Mouse (Mus musculus) MEL (cell line): ENCODE data around the gene Smim20. TPM values are rescaled to one million over a fixed set of nuclear protein-coding genes. Genes with fewer than 3 reads are reported as not detected.

Experiments used
- DNase-seq: peaks from one replicate; pipeline ENCODE4 v3.0.0; 2011; ENCODE audit warnings: low read depth, low spot score
- H3K27ac ChIP-seq: 2 replicates; pipeline ENCODE4 v1.5.1; 2012; ENCODE audit warnings: low read depth, mild to moderate bottlenecking, control low read depth, low read length, moderate library complexity; ENCODE audit not compliant: control insufficient read depth
- H3K27me3 ChIP-seq, 2 experiments: fragments of 150-350 bp in 1 of 2; sonication (generic) in 1 of 2; 2 replicates each; pipeline ENCODE4 v1.6.1; 2012; ENCODE audit warnings: low read length in 2 of 2, mild to moderate bottlenecking in 2 of 2, improper control_type of control experiment in 1 of 2, moderate library complexity in 1 of 2; ENCODE audit not compliant: insufficient read depth in 2 of 2, control insufficient read depth in 1 of 2
- H3K36me3 ChIP-seq, 2 experiments: 2 replicates each; pipeline ENCODE4 v1.6.1; 2012 to 2014; ENCODE audit warnings: low read length in 2 of 2, improper control_type of control experiment in 1 of 2, inconsistent platforms in 1 of 2, mild to moderate bottlenecking in 1 of 2; ENCODE audit not compliant: insufficient read depth in 2 of 2, control insufficient read depth in 1 of 2
- H3K4me1 ChIP-seq, 2 experiments: fragments of 150-350 bp in 1 of 2; sonication (generic) in 1 of 2; 2 replicates each; pipeline ENCODE4 v1.6.1; 2012; ENCODE audit warnings: low read length in 2 of 2, improper control_type of control experiment in 1 of 2, mild to moderate bottlenecking in 1 of 2; ENCODE audit not compliant: insufficient read depth in 2 of 2, control insufficient read depth in 1 of 2
- H3K4me3 ChIP-seq, 2 experiments: fragments of 150-350 bp in 1 of 2; sonication (generic) in 1 of 2; 2 replicates each; pipeline ENCODE4 v1.5.1; 2012; ENCODE audit warnings: low read depth in 2 of 2, low read length in 2 of 2, mild to moderate bottlenecking in 2 of 2, moderate library complexity in 2 of 2, control low read depth in 1 of 2, improper control_type of control experiment in 1 of 2; ENCODE audit not compliant: control insufficient read depth in 1 of 2, insufficient read depth in 1 of 2
- H3K79me2 ChIP-seq: 2 replicates; pipeline ENCODE4 v1.6.1; 2012; ENCODE audit warnings: mild to moderate bottlenecking, low read length, moderate library complexity; ENCODE audit not compliant: control insufficient read depth, poor library complexity, insufficient read depth
- H3K9ac ChIP-seq: 2 replicates; pipeline ENCODE4 v1.6.1; 2012; ENCODE audit warnings: low read depth, mild to moderate bottlenecking, control low read depth, low read length, moderate library complexity; ENCODE audit not compliant: control insufficient read depth, poor library complexity, severe bottlenecking
- H3K9me3 ChIP-seq: fragments of 150-350 bp; sonication (generic); replicated peaks from 2 replicates; pipeline ENCODE4 v1.6.1; 2012; ENCODE audit warnings: mild to moderate bottlenecking, low read length, improper control_type of control experiment, moderate library complexity; ENCODE audit not compliant: insufficient read depth
- CHD2 ChIP-seq: IDR thresholded peaks from 2 replicates; pipeline ENCODE4 v1.6.1; 2011; ENCODE audit warnings: low read length, improper control_type of control experiment
- E2F4 ChIP-seq: IDR thresholded peaks from 2 replicates; pipeline ENCODE4 v1.6.1; 2011; ENCODE audit warnings: low read depth, low read length, improper control_type of control experiment, borderline replicate concordance
- GATA1 ChIP-seq: IDR thresholded peaks from 2 replicates; pipeline ENCODE4 v1.6.1; 2011; ENCODE audit warnings: low read depth, low read length, improper control_type of control experiment
- HCFC1 ChIP-seq: IDR thresholded peaks from 2 replicates; pipeline ENCODE4 v1.6.1; 2012; ENCODE audit warnings: low read depth, mild to moderate bottlenecking, inconsistent platforms, low read length, improper control_type of control experiment, moderate library complexity
- JUND ChIP-seq: IDR thresholded peaks from 2 replicates; pipeline ENCODE4 v1.6.1; 2011; ENCODE audit warnings: low read depth, mild to moderate bottlenecking, improper control_type of control experiment, low read length
- KAT2A ChIP-seq: conservative IDR thresholded peaks from 2 replicates; pipeline ENCODE4 v1.6.1; 2012; ENCODE audit warnings: low read depth, low read length, improper control_type of control experiment, inconsistent platforms
- MAFK ChIP-seq: IDR thresholded peaks from 2 replicates; pipeline ENCODE4 v1.6.1; 2011; ENCODE audit warnings: low read depth, mild to moderate bottlenecking, low read length, improper control_type of control experiment, borderline replicate concordance
- MAX ChIP-seq: IDR thresholded peaks from 2 replicates; pipeline ENCODE4 v1.6.1; 2011; ENCODE audit warnings: low read length, improper control_type of control experiment
- MAZ ChIP-seq: IDR thresholded peaks from 2 replicates; pipeline ENCODE4 v1.6.1; 2012; ENCODE audit warnings: low read depth, mild to moderate bottlenecking, inconsistent platforms, low read length, improper control_type of control experiment
- MEF2A ChIP-seq: IDR thresholded peaks from 2 replicates; pipeline ENCODE4 v1.6.1; 2014; ENCODE audit warnings: low read depth, mild to moderate bottlenecking, inconsistent platforms, low read length, improper control_type of control experiment; ENCODE audit not compliant: poor library complexity, insufficient replicate concordance, severe bottlenecking; ENCODE audit errors: extremely low read depth
- MYB ChIP-seq: IDR thresholded peaks from 2 replicates; pipeline ENCODE4 v1.6.1; 2011; ENCODE audit warnings: mild to moderate bottlenecking, low read depth, low read length, improper control_type of control experiment
- NELFE ChIP-seq: IDR thresholded peaks from 2 replicates; pipeline ENCODE4 v1.6.1; 2011; ENCODE audit warnings: low read depth, low read length, improper control_type of control experiment
- NRF1 ChIP-seq: IDR thresholded peaks from 2 replicates; pipeline ENCODE4 v1.6.1; 2014; ENCODE audit warnings: low read depth, mild to moderate bottlenecking, inconsistent platforms, low read length, improper control_type of control experiment, moderate library complexity; ENCODE audit not compliant: poor library complexity, insufficient read depth, severe bottlenecking
- POLR2A ChIP-seq, 2 experiments: IDR thresholded peaks; 2 replicates each; pipeline ENCODE4 v1.6.1; 2011 to 2012; ENCODE audit warnings: low read length in 2 of 2, mild to moderate bottlenecking in 2 of 2, control low read depth in 1 of 2, improper control_type of control experiment in 1 of 2, low read depth in 1 of 2, moderate library complexity in 1 of 2; ENCODE audit not compliant: control insufficient read depth in 1 of 2, insufficient read depth in 1 of 2, poor library complexity in 1 of 2
- POLR2AphosphoS2 ChIP-seq: IDR thresholded peaks from 2 replicates; pipeline ENCODE4 v1.6.1; 2011; ENCODE audit warnings: low read length, improper control_type of control experiment
- RAD21 ChIP-seq: IDR thresholded peaks from 2 replicates; pipeline ENCODE4 v1.6.1; 2011; ENCODE audit warnings: mild to moderate bottlenecking, low read depth, low read length, improper control_type of control experiment
- SIN3A ChIP-seq: IDR thresholded peaks from 2 replicates; pipeline ENCODE4 v1.6.1; 2012; ENCODE audit warnings: low read length, improper control_type of control experiment, inconsistent platforms
- SMC3 ChIP-seq: IDR thresholded peaks from 2 replicates; pipeline ENCODE4 v1.6.1; 2011; ENCODE audit warnings: low read depth, low read length, improper control_type of control experiment
- TAL1 ChIP-seq: IDR thresholded peaks from 2 replicates; pipeline ENCODE4 v1.6.1; 2012; ENCODE audit warnings: mild to moderate bottlenecking, inconsistent platforms, low read length, moderate library complexity, mixed read lengths
- TBP ChIP-seq: IDR thresholded peaks from 2 replicates; pipeline ENCODE4 v1.8.0; 2011; ENCODE audit warnings: low read depth, low read length, improper control_type of control experiment
- UBTF ChIP-seq: IDR thresholded peaks from 2 replicates; pipeline ENCODE4 v1.6.1; 2012; ENCODE audit warnings: low read depth, mild to moderate bottlenecking, inconsistent platforms, low read length, improper control_type of control experiment, moderate library complexity, borderline replicate concordance; ENCODE audit not compliant: insufficient read depth
- USF1 ChIP-seq: IDR thresholded peaks from 2 replicates; pipeline ENCODE4 v1.6.1; 2014; ENCODE audit warnings: low read depth, mild to moderate bottlenecking, inconsistent platforms, low read length, improper control_type of control experiment, moderate library complexity
- USF2 ChIP-seq, 2 experiments: IDR thresholded peaks; 2 replicates each; pipeline ENCODE4 v1.6.1; 2011 to 2012; ENCODE audit warnings: improper control_type of control experiment in 2 of 2, low read length in 2 of 2, borderline replicate concordance in 1 of 2, inconsistent platforms in 1 of 2, low read depth in 1 of 2, mild to moderate bottlenecking in 1 of 2; ENCODE audit not compliant: insufficient read depth in 1 of 2
- ZC3H11A ChIP-seq: IDR thresholded peaks from 2 replicates; pipeline ENCODE4 v1.6.1; 2012; ENCODE audit warnings: low read depth, mild to moderate bottlenecking, inconsistent platforms, low read length, improper control_type of control experiment
- ZKSCAN1 ChIP-seq: IDR thresholded peaks from 2 replicates; pipeline ENCODE4 v1.6.1; 2012; ENCODE audit warnings: low read depth, mild to moderate bottlenecking, inconsistent platforms, low read length, improper control_type of control experiment, moderate library complexity
- ZNF384 ChIP-seq: IDR thresholded peaks from 2 replicates; pipeline ENCODE4 v1.6.1; 2012; ENCODE audit warnings: low read depth, mild to moderate bottlenecking, inconsistent platforms, low read length, improper control_type of control experiment
- polyA plus RNA-seq, 2 experiments: library from polyadenylated mRNA; stranded (reverse) in 1 of 2; unstranded in 1 of 2; fragments of >175 nt in 1 of 2; fragments of >200 nt in 1 of 2; gene quantifications; 2 replicates each; pipeline versions ENCODE4 v1.2.1 to v1.2.4; 2012; ENCODE audit warnings: low replicate concordance in 2 of 2, low read depth in 1 of 2; ENCODE audit not compliant: insufficient read length in 2 of 2, insufficient read depth in 1 of 2, missing spikeins in 1 of 2
- total RNA-seq: library from RNA; depleted of rRNA; stranded (reverse); fragments of 300-350 nt; gene quantifications from 2 replicates; pipeline ENCODE4 v1.2.3, GENCODE M21; 2012

The Smim20 gene
- total and polyA plus RNA-seq, 3 experiments, result 54.5 to 57.7 TPM; not detected in 1

GRCm38 (mm10) chr5:53242865-53243499, 23.9 kb upstream of the Smim20 start:
- no peaks in the 10 kb centered on the region for H3K36me3 ChIP-seq
- no peak overlapping the region for H3K9ac ChIP-seq
- no peaks in the 10 kb centered on the region for H3K9me3 ChIP-seq
- H3K4me1 ChIP-seq, result no peaks in the 10 kb centered on the region
- no peaks in the 10 kb centered on the region for H3K79me2 ChIP-seq
- TF ChIP-seq GATA1 (no peak), MAX (no peak), USF1 (no peak), POLR2AphosphoS2 (no peak), NELFE (no peak), MAFK (no peak), MAZ (no peak), SIN3A (no peak), HCFC1 (no peak)
- no peak overlapping the region for H3K4me3 ChIP-seq
- H3K27me3 ChIP-seq, result no peaks in the 10 kb centered on the region
- H3K27ac ChIP-seq, result no peak overlapping the region
- DNase-seq, result no peak

GRCm38 (mm10) chr5:53243933-53244332, 22.9 kb upstream of the Smim20 start:
- Histone ChIP-seq H3K27ac (no peak overlapping the region), H3K9ac (no peak overlapping the region), H3K27me3 (no peaks in the 10 kb centered on the region), H3K79me2 (no peaks in the 10 kb centered on the region), H3K4me1 (no peaks in the 10 kb centered on the region), H3K4me3 (no peak overlapping the region), H3K9me3 (no peaks in the 10 kb centered on the region), H3K36me3 (no peaks in the 10 kb centered on the region)
- no peak for DNase-seq
- TF ChIP-seq ZC3H11A (no peak), TBP (no peak), GATA1 (no peak)

GRCm38 (mm10) chr5:53248499-53248898, 18.4 kb upstream of the Smim20 start:
- TF ChIP-seq POLR2A (IDR thresholded peaks at IDR 0.05; ENCODE audit: control insufficient read depth in 1 of 2, insufficient read depth in 1 of 2, low read depth in 1 of 2, low read length in 2 of 2, poor library complexity in 1 of 2) (no peak), JUND (no peak), USF1 (no peak), TAL1 (no peak), CHD2 (no peak), KAT2A (no peak), MYB (no peak), E2F4 (no peak), MAX (no peak), POLR2AphosphoS2 (no peak), ZNF384 (no peak), USF2 (IDR thresholded peaks at IDR 0.05; ENCODE audit: borderline replicate concordance in 1 of 2, insufficient read depth in 1 of 2, low read depth in 1 of 2, low read length in 2 of 2) (no peak), RAD21 (no peak), UBTF (no peak), MEF2A (no peak), ZKSCAN1 (no peak), SMC3 (no peak), ZC3H11A (no peak), NRF1 (no peak), SIN3A (no peak)

More at GRCm38 (mm10) chr5:53248499-53248898, 18.4 kb upstream of the Smim20 start:
- H3K4me3 ChIP-seq, result no peak overlapping the region
- no peak overlapping the region for H3K27ac ChIP-seq
- H3K9me3 ChIP-seq, result no peaks in the 10 kb centered on the region
- H3K36me3 ChIP-seq, result no peaks in the 10 kb centered on the region
- no peak for DNase-seq
- H3K27me3 ChIP-seq, result no peaks in the 10 kb centered on the region
- H3K79me2 ChIP-seq, result no peaks in the 10 kb centered on the region
- H3K4me1 ChIP-seq, result no peaks in the 10 kb centered on the region
- no peak overlapping the region for H3K9ac ChIP-seq
